Mouse (Mus musculus) midbrain, embryonic 11.5 days (tissue): ENCODE results near the gene Slc6a3. TPM values are rescaled to one million over a fixed set of nuclear protein-coding genes. Genes with fewer than 3 reads are reported as not detected.

Experiments
- ATAC-seq: fragments of 200-750 bp; cut with Nextera tagmentation; 2 replicates; pipeline ENCODE4 v1.8.0; 2017; ENCODE audit warnings: moderate TSS enrichment, moderate library complexity; ENCODE audit not compliant: low FRiP score
- DNase-seq: peaks from one replicate; pipeline ENCODE4 v3.0.0; 2015; ENCODE audit warnings: low spot score; ENCODE audit errors: missing footprints
- H3K27ac ChIP-seq: fragments of 300-500 bp; sonication (generic); 2 replicates; pipeline ENCODE4 v1.5.1; 2014; ENCODE audit warnings: low read depth, low read length
- H3K27me3 ChIP-seq: fragments of 300-500 bp; sonication (generic); 2 replicates; pipeline ENCODE4 v1.6.1; 2014; ENCODE audit warnings: mild to moderate bottlenecking, low read length, moderate library complexity, mixed read lengths; ENCODE audit not compliant: control insufficient read depth, insufficient read depth
- H3K36me3 ChIP-seq: fragments of 300-500 bp; sonication (generic); 2 replicates; pipeline ENCODE4 v1.6.1; 2014; ENCODE audit warnings: mild to moderate bottlenecking, low read length, moderate library complexity, mixed read lengths; ENCODE audit not compliant: control insufficient read depth, insufficient read depth
- H3K4me1 ChIP-seq: fragments of 300-500 bp; sonication (generic); 2 replicates; pipeline ENCODE4 v1.6.1; 2014; ENCODE audit warnings: low read length; ENCODE audit not compliant: control insufficient read depth, insufficient read depth
- H3K4me2 ChIP-seq: fragments of 300-500 bp; sonication (generic); 2 replicates; pipeline ENCODE4 v1.6.1; 2014; ENCODE audit warnings: mild to moderate bottlenecking, moderate library complexity
- H3K4me3 ChIP-seq: fragments of 300-500 bp; sonication (generic); 2 replicates; pipeline ENCODE4 v1.5.1; 2014; ENCODE audit warnings: low read depth, low read length
- H3K9ac ChIP-seq: fragments of 300-500 bp; sonication (generic); 2 replicates; pipeline ENCODE4 v1.6.1; 2014; ENCODE audit warnings: low read length
- H3K9me3 ChIP-seq: fragments of 300-500 bp; sonication (generic); 2 replicates; pipeline ENCODE4 v1.6.1; 2016; ENCODE audit warnings: low read length; ENCODE audit not compliant: control insufficient read depth
- WGBS: fragments of 180-500 bp; shearing (Covaris S2); extraction: QIAGEN DNeasy Blood & Tissue Kit; methylation state at CpG from one replicate; pipeline ENCODE4 v1.1.7; 2014; 5-methylcytosine and 5-hydroxymethylcytosine counted together
- polyA plus RNA-seq: library from polyadenylated mRNA; unstranded; fragments of >200 nt; fragmentation: Nextera tagmentation; extraction: Ambion mirVana; gene quantifications from 2 replicates; pipeline ENCODE4 v1.2.1, GENCODE M21; 2014

The Slc6a3 gene
- polyA plus RNA-seq, 1 experiment from 2014 or later, result 0.11 TPM

- H3K36me3 ChIP-seq, result no peaks in the 10 kb centered on the region
- peaks cover 3% of the 10 kb centered on the region; the same call in 1 of the 2 replicates for H3K4me1 ChIP-seq
- no peaks in the 10 kb centered on the region for H3K9me3 ChIP-seq
- peak overlapping the region; percentile 38 for H3K4me3 ChIP-seq
- H3K9ac ChIP-seq, result peak overlapping the region; percentile 2; the same call in 1 of the 2 replicates
- H3K27me3 ChIP-seq, result peaks cover 32% of the 10 kb centered on the region
- H3K27ac ChIP-seq, result no peak overlapping the region
- ATAC-seq (peak; percentile 27; the same call in 1 of the 2 replicates), DNase-seq (no peak)
- H3K4me2 ChIP-seq, result peak overlapping the region; percentile 49
- 21% methylated on average over 13 of the region's 13 CpGs for WGBS
Measured at GRCm38 (mm10) chr13:73536824-73537223, 277 bp downstream of the Slc6a3 start.

GRCm38 (mm10) chr13:73564201-73564600, 27.7 kb downstream of the Slc6a3 start:
- Histone ChIP-seq H3K4me1 (no peaks in the 10 kb centered on the region), H3K9ac (no peak overlapping the region), H3K36me3 (no peaks in the 10 kb centered on the region), H3K4me3 (no peak overlapping the region), H3K9me3 (no peaks in the 10 kb centered on the region), H3K4me2 (no peak overlapping the region), H3K27ac (no peak overlapping the region), H3K27me3 (no peaks in the 10 kb centered on the region)
- ATAC-seq (no peak), DNase-seq (no peak)
- WGBS, result 88% methylated on average over 5 of the region's 5 CpGs

GRCm38 (mm10) chr13:73575051-73575450, 38.5 kb downstream of the Slc6a3 start:
- Histone ChIP-seq H3K4me3 (no peak overlapping the region), H3K4me2 (no peak overlapping the region), H3K9me3 (no peaks in the 10 kb centered on the region), H3K27me3 (no peaks in the 10 kb centered on the region), H3K9ac (no peak overlapping the region), H3K36me3 (no peaks in the 10 kb centered on the region), H3K4me1 (no peaks in the 10 kb centered on the region), H3K27ac (no peak overlapping the region)
- ATAC-seq, result no peak
- no peak for DNase-seq

GRCm38 (mm10) chr13:73577277-73577676, 40.7 kb downstream of the Slc6a3 start:
- WGBS, result 75% methylated on average over 2 of the region's 2 CpGs
- DNase-seq (no peak), ATAC-seq (no peak)

DNA sequence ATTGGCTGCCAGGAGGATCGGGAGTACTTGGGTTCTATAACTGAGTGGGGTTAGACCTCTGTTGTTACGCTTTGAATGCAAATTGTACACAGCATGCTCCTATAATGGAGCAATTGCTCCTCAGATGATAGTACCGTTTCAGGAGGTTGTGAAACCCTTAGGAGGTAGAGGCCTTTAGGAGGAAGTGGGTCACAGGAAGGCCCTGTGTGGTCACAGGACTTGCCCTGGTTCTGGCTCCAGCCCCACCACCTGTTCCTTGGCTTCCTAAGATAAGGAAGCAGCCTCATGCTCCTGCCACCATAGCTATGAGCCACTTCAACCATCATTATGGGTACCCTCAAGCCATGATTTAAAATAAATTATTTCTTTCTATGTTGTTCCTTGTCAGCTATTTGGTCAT, 54.9 kb downstream of the Slc6a3 start:
- H3K9me3 ChIP-seq, result no peaks in the 10 kb centered on the region
- no peak overlapping the region for H3K4me2 ChIP-seq
- H3K36me3 ChIP-seq, result no peaks in the 10 kb centered on the region
- no peaks in the 10 kb centered on the region for H3K27me3 ChIP-seq
- H3K9ac ChIP-seq, result no peak overlapping the region
- no peak overlapping the region for H3K4me3 ChIP-seq
- DNase-seq (no peak), ATAC-seq (no peak)
- H3K27ac ChIP-seq, result no peak overlapping the region
- 84% methylated on average over 3 of the region's 3 CpGs for WGBS
- no peaks in the 10 kb centered on the region for H3K4me1 ChIP-seq

More at GRCm38 (mm10) chr13:73577277-73577676, 40.7 kb downstream of the Slc6a3 start:
- H3K4me2 ChIP-seq, result no peak overlapping the region
- no peak overlapping the region for H3K9ac ChIP-seq
- no peak overlapping the region for H3K27ac ChIP-seq
- H3K36me3 ChIP-seq, result no peaks in the 10 kb centered on the region
- H3K9me3 ChIP-seq, result no peaks in the 10 kb centered on the region
- no peaks in the 10 kb centered on the region for H3K4me1 ChIP-seq
- H3K4me3 ChIP-seq, result no peak overlapping the region
- H3K27me3 ChIP-seq, result no peaks in the 10 kb centered on the region

DNA sequence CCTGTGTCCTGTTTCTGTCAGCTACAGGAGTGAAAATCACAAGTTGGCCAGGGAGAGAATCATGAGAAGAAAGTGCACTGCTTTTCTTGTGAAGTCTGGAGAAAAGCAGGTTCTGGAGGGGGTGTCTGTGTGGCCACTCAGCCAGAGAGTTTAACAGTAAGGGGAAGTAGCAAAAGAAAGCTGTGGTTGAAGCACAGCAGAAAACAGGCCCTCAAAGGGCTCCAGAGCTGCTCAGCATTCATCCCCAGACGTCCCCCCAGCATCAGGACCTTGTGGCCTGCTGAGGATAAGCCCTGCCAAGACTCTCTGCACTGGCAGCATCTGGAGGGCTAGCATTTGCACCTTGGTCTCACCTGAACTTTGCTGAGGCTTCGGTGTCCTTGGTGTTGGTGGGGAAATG, 56.0 kb downstream of the Slc6a3 start:
- ATAC-seq (no peak), DNase-seq (no peak)
- Histone ChIP-seq H3K4me3 (no peak overlapping the region), H3K9ac (no peak overlapping the region), H3K36me3 (no peaks in the 10 kb centered on the region), H3K4me1 (no peaks in the 10 kb centered on the region), H3K9me3 (no peaks in the 10 kb centered on the region), H3K27ac (no peak overlapping the region), H3K27me3 (no peaks in the 10 kb centered on the region), H3K4me2 (no peak overlapping the region)
- WGBS, result 43% methylated on average over 2 of the region's 2 CpGs

DNA sequence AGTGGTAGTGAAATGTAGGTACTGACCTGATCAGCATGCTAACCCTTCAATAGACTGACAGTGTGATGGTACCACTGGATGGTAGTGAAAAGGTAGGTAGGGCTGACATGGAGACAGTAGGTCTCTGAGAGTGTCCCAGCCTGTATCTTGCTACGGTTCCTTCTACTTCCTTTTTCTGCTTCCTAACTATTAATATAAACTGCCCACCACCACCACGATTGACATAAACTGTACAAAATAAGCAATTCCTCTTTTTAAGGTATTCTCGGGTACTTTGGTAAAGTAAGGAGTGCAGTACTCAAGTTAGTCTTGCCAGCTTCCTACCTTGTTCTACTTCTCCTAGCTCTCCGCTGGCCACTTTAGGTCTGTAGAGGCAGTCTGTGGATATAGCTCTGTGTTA, 59.7 kb downstream of the Slc6a3 start:
- ATAC-seq (no peak), DNase-seq (no peak)
- Histone ChIP-seq H3K9me3 (no peaks in the 10 kb centered on the region), H3K4me1 (no peaks in the 10 kb centered on the region), H3K4me2 (no peak overlapping the region), H3K27me3 (no peaks in the 10 kb centered on the region), H3K9ac (no peak overlapping the region), H3K36me3 (no peaks in the 10 kb centered on the region), H3K27ac (no peak overlapping the region), H3K4me3 (no peak overlapping the region)
- WGBS, result 73% methylated on average over 4 of the region's 4 CpGs

DNA sequence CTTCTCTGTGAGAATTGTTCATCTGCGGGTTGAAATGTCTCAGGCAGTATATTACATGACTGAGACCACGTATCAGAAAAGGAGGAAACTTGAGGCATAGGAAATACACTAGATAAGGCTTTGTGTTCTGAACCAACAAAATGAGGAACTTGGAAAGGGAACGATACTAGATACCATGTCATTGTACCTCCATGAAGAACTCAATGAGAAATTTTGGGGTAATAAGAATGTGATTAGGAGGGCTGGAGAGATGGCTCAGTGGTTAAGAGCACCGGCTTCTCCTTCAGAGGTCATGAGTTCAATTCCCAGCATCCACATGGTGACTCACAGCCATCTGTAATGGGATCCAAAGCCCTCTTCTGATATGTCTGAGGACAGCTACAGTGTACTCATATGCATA, 63.7 kb downstream of the Slc6a3 start:
- H3K27ac ChIP-seq, result no peak overlapping the region
- DNase-seq, result no peak
- H3K27me3 ChIP-seq, result no peaks in the 10 kb centered on the region
- no peak for ATAC-seq
- WGBS, result 75% methylated on average over 4 of the region's 4 CpGs
- H3K9me3 ChIP-seq, result no peaks in the 10 kb centered on the region
- H3K9ac ChIP-seq, result no peak overlapping the region
- no peak overlapping the region for H3K4me2 ChIP-seq
- no peaks in the 10 kb centered on the region for H3K36me3 ChIP-seq
- no peak overlapping the region for H3K4me3 ChIP-seq
- peaks cover 11% of the 10 kb centered on the region for H3K4me1 ChIP-seq

GRCm38 (mm10) chr13:73603046-73603445, 66.5 kb downstream of the Slc6a3 start:
- Histone ChIP-seq H3K9me3 (no peaks in the 10 kb centered on the region), H3K4me1 (peaks cover 14% of the 10 kb centered on the region), H3K36me3 (peaks cover 4% of the 10 kb centered on the region; the same call in 1 of the 2 replicates), H3K27me3 (no peaks in the 10 kb centered on the region), H3K9ac (peak overlapping the region; percentile 89), H3K4me3 (peak overlapping the region; percentile 87), H3K4me2 (peak overlapping the region; percentile 95), H3K27ac (no peak overlapping the region)
- ATAC-seq (0 out of 2 replicates have a peak, but pooled peaks have one; percentile 10), DNase-seq (peak; percentile 87)
- 51% methylated on average over 4 of the region's 4 CpGs for WGBS
